Mouse (Mus musculus) ES-E14 (cell line): ENCODE data around the gene Gna12.

Source experiments
- CHD2 ChIP-seq: IDR thresholded peaks from 2 replicates; pipeline ENCODE4 v1.6.1; 2014; ENCODE audit warnings: mild to moderate bottlenecking, low read depth, low read length, inconsistent platforms
- MAFK ChIP-seq: IDR thresholded peaks from 2 replicates; pipeline ENCODE4 v1.6.1; 2014; ENCODE audit warnings: mild to moderate bottlenecking, low read depth, low read length, inconsistent platforms; ENCODE audit not compliant: insufficient read depth

DNA sequence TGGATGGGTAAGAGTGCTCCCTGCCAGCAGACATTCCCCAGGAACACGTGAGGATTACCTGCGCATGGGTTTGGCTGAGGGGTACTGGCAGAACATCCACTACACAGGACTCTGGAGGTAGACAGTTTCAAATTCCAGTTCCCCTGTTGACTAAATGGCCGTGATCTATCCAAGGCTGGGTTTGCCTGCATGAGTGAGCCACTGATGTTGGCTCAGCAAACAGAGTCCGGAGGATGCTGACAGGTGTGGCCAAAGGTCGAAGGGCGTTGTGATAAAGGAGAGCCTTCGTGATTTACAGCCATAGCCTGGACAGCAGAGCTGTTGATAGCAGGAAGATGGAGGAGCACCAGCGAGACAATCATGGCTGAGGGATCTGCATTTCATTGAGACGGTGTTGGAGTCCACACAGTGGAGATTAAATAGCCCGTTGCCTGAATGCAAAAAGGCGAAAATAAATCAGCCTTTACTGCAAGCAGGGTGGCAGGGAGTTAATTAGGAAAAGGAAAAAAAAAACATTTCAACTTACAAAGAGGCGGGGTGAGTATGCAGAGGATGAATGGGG lies 22.3 kb upstream of the Gna12 start:
- TF ChIP-seq MAFK (no peak), CHD2 (no peak)
